Mouse (Mus musculus) left cerebral cortex, postnatal 25 days (tissue): Measurements from ENCODE around the gene Lrrk2. TPM values are rescaled to one million over a fixed set of nuclear protein-coding genes. Genes with fewer than 3 reads are reported as not detected.

Source experiments
- DNase-seq, 2 experiments: peaks; one replicate each; pipeline ENCODE4 v3.0.0; 2022; ENCODE audit warnings: low spot score in 2 of 2, mixed read lengths in 1 of 2
- intact Hi-C: fragments of 180-260 bp; cut with DNase I; formaldehyde crosslinking; loops from one replicate; pipeline ENCODE4 v1.15.1; 2025
- total RNA-seq, 2 experiments: library from RNA; stranded (reverse); gene quantifications; 2 replicates each; pipeline ENCODE4 v1.2.3; 2021

Lrrk2 gene
- total RNA-seq: 10 to 100 TPM; 49.1 to 51.5 TPM

- intact Hi-C loops: loop anchor here (1.0 kb wide), 1 partner anchor 58 kb away; no protein-coding TSS in a partner anchor
- peak; percentile 70 to 82 for DNase-seq
Measured at GRCm38 (mm10) chr15:91672645-91673568, at the start of gene Lrrk2. TSS of gene Lrrk2 (plus strand) at chr15:91673175.

- intact Hi-C loops: no loop called here
- DNase-seq: no peak
Measured at GRCm38 (mm10) chr15:91624475-91624874, 48.5 kb upstream of the Lrrk2 start.

- no peak for DNase-seq
- intact Hi-C loops: no loop called here
Measured at GRCm38 (mm10) chr15:91629137-91629536, 43.8 kb upstream of the Lrrk2 start.

DNA sequence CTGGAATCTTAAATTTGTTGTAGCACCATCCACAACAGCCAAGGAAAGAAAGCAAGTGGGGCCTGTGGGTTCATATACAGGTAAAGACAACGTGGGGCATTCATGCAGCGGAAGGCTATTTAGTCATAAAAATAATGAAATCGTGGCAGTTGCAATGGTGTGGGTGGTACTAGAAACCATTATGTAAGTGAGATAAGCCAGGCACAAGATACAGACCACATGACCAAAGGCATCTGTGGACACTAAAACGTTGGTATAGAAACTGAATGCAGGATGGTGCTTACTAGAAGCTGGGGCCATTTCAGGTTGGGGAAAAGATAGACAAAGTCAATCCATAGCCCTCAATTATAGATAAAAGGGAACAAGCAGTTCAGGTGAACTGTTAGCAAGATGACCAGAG is 40.5 kb upstream of the Lrrk2 start:
- intact Hi-C loops: no loop called here
- no peak for DNase-seq

GRCm38 (mm10) chr15:91633051-91633450 is 39.9 kb upstream of the Lrrk2 start:
- no peak for DNase-seq
- intact Hi-C loops: no loop called here

- intact Hi-C loops: no loop called here
- no peak for DNase-seq
Measured at GRCm38 (mm10) chr15:91633806-91634205, 39.2 kb upstream of the Lrrk2 start.

- no peak for DNase-seq
- intact Hi-C loops: no loop called here
Measured at GRCm38 (mm10) chr15:91634236-91634635, 38.7 kb upstream of the Lrrk2 start.

DNA sequence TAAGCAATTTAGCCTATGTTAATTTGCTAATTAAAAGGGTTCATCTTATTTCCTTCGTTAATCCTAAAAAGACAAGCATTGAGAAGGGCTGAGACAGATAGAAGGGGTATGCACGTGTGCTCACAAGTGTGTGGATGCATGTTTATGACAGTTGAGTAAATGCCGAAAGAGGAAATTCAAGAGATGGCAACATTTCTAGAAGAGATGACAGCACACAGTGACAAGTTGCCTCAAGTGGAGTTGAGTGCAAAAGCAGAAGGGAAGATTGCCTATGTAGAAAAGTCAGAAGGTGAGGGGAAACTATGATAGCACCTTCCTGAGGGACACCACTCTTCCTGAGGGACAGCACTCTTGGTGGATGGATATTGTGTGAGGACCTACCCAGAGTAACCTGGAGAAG is 31.3 kb upstream of the Lrrk2 start:
- DNase-seq: no peak
- intact Hi-C loops: no loop called here

DNA sequence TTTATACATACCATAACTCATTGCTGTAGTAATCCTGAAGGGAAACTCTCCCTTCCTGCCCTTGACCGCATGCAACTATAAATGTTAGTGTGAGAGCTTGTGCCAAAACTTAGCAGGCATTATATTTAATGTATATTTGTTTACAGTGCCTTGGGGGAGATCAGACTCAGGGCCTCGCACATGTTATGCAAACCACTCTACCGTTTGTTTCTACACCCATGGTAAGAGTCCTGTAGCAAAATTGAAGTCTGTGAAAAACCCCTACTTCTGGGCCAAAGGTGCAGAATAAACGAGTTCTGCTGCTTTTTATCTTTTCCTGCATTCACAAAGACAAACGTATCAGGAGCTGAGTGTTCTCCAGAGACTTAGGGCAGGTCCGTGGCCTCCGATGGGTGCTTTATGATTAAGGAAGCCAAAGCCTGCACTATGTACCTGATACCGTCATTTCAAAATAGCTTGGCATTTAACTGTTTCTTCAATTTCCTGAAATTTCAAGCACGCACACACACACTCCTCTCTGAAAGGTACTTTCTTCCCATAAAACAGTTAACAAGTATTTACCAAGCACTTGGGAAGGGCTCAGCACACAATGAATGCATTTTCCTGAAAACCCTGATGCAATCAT is 30.2 kb upstream of the Lrrk2 start:
- intact Hi-C loops: no loop called here
- no peak for DNase-seq

GRCm38 (mm10) chr15:91643632-91644348 is 29.2 kb upstream of the Lrrk2 start:
- DNase-seq: no peak
- intact Hi-C loops: no loop called here

DNA sequence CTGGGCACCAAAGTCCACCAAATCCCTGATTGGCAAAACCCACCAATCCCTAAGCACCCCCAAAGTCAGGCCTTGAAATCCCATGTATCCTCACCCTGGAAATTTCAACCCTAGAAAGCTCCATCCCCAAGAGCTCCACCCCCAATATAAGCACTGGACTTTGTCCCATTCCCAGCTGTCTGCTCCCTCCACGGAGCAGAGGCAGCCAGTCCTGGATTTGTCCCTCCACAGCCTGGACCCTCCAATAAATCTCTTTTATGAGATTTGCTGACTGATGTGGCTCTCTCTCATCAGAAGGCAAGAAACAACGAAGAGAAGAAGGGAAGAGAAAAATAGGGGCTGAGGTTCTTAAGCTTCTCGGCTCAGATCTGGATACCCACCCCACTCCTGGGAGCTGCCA is 22.7 kb upstream of the Lrrk2 start:
- intact Hi-C loops: no loop called here
- DNase-seq: no peak

DNA sequence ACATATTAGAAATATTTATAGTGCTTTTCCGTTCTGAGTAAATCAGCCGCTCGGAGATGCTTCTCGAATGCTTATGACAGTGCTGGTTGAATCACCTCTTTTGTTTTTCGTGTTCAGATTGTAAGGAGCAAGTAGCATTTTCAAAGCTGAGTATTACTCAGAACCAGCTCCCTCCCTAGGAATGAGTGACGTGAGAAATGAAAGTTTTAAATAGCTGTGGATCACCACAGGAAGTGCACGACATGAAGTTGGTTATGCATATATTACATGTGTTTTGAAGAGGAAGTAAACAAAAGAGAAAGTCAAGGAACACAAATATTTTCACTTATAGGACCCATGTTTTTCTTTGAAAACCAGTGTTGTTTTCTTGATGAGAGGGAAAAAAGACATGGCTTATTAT is 21.5 kb upstream of the Lrrk2 start:
- no peak for DNase-seq
- intact Hi-C loops: no loop called here

DNA sequence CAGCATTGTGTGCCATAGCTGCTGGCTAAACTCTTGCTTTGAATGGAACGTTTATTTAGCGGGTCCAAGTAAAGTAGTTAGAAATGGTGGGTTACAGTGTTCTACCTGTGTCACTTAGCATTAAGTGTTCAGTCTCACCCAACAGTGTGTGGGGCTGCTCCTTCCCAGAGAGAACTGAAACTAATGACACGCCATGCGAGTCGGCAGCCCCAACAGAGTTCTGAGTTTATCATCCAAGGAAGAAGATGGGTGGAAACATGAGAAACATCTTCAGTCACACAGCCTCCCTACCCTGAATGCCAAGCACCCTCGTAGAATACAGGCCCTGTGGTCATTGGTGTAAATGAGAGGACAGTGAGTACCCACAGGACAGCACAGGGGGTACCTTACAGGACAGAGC is 14.7 kb upstream of the Lrrk2 start:
- DNase-seq: no peak
- intact Hi-C loops: no loop called here

DNA sequence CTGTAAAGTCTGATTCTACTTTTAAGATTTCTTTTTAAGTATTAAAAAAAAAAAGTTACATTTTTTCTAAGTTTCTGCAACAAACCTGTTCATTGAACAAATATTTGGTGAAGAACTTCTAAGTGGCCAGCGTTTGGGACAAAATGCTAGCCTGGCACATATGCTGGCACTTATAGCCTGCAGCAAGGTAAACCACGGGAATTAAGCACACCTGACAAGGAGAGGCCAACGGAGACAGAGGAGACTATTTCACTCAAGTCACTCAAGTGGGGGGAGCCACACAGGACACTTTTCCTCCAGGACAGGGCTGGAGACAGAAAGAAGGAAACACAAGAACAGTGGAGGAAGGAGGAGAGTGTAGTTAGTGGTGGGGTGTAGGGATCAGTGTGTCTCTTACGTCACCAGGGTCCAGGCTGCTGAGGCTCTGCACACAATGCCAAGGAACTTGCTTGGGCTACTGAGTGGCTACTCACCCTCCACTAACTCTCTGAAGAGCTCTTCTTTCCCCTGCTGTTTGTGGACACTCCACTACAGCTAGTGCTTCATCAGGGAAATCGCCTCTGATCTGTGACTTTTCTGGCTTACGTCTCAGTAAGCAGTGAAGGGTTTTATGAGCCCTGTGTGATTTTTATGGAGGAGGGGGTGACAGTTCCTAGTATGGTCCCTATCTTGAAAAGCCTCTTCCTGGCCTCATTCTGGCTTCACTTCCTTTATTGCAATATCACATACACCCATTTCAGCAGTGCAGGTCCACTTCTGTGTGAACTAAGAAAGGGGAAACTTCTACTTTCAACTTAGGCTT is 12.5 kb upstream of the Lrrk2 start:
- intact Hi-C loops: no loop called here
- no peak for DNase-seq

GRCm38 (mm10) chr15:91661079-91661369 is 12.0 kb upstream of the Lrrk2 start:
- intact Hi-C loops: no loop called here
- no peak for DNase-seq

DNA sequence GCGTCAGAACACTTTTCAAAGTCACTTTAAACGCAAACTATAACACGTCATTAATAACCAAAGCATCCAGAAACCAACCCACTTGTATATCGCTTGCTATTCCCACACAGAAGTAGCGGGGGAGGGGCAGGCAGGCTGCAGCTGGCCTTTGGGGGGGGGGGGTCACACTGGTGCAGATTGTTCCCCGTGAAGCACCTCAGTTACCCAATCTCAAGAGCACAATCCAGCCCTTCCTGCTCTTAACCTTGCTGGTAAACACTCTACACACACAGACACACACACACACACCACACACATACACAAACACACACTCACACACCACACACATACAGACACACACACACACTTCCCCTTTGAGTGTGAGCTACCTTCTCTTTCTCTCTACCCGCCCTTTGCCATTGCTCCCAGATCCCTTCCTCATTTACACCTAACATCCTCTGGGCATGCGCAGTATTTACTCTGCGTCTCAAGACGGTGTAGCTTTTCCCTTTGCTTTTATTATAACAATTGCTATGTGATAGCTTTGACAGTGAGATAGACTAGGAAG is 8.3 kb upstream of the Lrrk2 start:
- intact Hi-C loops: no loop called here
- DNase-seq: no peak

DNA sequence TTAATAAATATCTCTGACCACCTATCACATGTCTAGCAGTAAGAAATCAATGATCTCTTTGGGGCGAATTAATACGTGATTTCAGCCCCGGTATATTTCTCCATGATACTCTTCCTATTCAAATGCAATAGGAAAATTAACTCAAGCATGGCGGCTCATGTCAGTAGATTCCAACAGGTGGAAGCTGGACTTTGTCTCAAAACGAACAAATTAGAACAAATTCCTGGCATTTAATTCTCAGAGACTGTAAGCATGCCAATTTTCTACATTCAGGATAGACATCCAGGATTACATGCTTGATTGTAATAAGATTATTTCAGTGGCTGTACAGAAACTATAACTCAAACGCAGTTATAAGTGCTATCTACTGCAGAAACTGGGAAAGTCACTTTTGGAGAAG is 7.4 kb upstream of the Lrrk2 start:
- intact Hi-C loops: no loop called here
- no peak for DNase-seq

- no peak for DNase-seq
- intact Hi-C loops: no loop called here
Measured at GRCm38 (mm10) chr15:91671216-91671615, 1.8 kb upstream of the Lrrk2 start.

DNA sequence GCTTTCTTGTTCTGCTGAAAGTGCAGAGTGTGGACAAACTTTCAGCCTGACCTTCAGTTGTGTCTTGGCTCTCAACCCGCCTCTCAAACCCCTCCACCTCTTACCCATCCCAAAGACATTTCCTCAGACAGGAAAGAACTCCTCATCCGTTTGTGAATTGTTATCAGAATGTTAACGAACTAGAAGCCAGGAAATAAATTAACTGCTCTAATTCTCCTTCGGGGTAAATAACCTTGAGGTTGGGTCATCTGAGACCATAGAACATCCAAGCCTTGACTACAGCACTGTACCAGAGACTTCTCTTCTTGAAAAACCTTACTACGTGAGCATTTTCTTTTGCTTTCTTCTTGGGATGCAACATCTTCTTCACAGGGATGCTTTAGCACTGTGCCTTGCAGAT is 988 bp upstream of the Lrrk2 start:
- intact Hi-C loops: no loop called here

DNA sequence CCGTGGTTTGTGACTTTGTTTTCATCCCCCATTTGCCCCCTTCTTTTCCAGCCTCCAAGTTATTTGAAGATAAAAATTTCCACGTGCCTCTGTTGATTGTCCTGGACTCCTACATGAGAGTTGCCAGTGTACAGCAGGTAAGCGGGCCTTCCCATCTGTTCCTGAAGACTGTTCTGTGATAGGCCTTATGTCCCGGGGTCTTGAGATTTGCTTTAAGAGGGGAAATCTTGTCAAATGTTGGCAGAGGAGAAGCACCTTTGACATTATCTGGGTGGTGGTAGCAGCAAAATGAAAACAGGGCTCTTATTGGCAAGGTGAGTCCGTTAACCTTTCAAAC is 562 bp downstream of the Lrrk2 start:
- intact Hi-C loops: loop anchor here (1.0 kb wide), 1 partner anchor 58 kb away; no protein-coding TSS in a partner anchor
- no peak for DNase-seq

More for the DNA sequence above, 988 bp upstream of the Lrrk2 start:
- no peak for DNase-seq
